Mouse (Mus musculus): ENCODE data around the gene Zc2hc1b. TPM values are rescaled to one million over a fixed set of nuclear protein-coding genes. Genes with fewer than 3 reads are reported as not detected.

Gene Zc2hc1b
- total and polyA plus RNA-seq, 3 experiments: not detected

DNA sequence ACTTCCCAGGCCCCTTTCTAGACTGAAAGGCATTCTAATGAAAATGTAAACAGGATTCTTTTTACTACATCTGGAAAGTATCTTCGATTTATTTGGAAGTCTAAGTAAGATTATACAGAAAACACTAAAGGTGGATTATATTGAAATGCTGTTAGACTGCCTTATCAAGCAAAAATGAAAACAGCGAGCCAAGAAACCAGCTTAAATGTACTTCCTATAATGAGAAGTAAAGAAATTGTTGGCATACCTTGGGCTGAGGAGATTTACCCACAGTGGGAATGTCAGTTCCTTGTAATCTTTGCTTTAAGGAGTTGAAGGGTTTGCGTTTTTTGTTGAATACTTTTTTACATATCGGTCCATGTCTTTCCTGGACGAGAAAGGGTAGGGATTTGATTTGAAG, 9.4 kb downstream of the Zc2hc1b start:
- no peak for DNase-seq (ENCODE audit: low spot score)
- H3K4me1 ChIP-seq (ENCODE audit: insufficient read depth, low read depth, low read length): peaks cover 5% of the 10 kb centered on the region; the same call in 1 of the 2 replicates
- ATAC-seq (ENCODE audit: extremely low read depth, insufficient number of reproducible peaks, low FRiP score, poor library complexity, severe bottlenecking): no peak
- TF ChIP-seq TAL1 (conservative IDR thresholded peaks at IDR 0.05; ENCODE audit: low read depth, low read length) (no peak), CTCF (IDR thresholded peaks at IDR 0.05; ENCODE audit: low read depth, low read length) (no peak), POLR2AphosphoS5 (IDR thresholded peaks at IDR 0.05; ENCODE audit: insufficient replicate concordance, low read depth, low read length) (no peak), GATA2 (IDR thresholded peaks at IDR 0.05; ENCODE audit: borderline replicate concordance, low read depth, low read length) (no peak), GATA1 (IDR thresholded peaks at IDR 0.05; ENCODE audit: borderline replicate concordance, low read length) (no peak)
- no peak overlapping the region for H3K4me3 ChIP-seq (ENCODE audit: low read depth, low read length)
- H3K36me3 ChIP-seq (replicated peaks): no peaks in the 10 kb centered on the region
- no peaks in the 10 kb centered on the region for H3K9me3 ChIP-seq (replicated peaks)
- peaks cover 23% of the 10 kb centered on the region for H3K27me3 ChIP-seq (ENCODE audit: insufficient read depth, low read length)

GRCm38 (mm10) chr10:13162031-13162430, 15.8 kb downstream of the Zc2hc1b start:
- no peaks in the 10 kb centered on the region for H3K36me3 ChIP-seq (replicated peaks)
- no peaks in the 10 kb centered on the region for H3K9me3 ChIP-seq (replicated peaks)
- H3K4me3 ChIP-seq (ENCODE audit: low read depth, low read length): no peak overlapping the region
- no peak for DNase-seq (ENCODE audit: low spot score)
- TF ChIP-seq TAL1 (conservative IDR thresholded peaks at IDR 0.05; ENCODE audit: low read depth, low read length): no peak
- TF ChIP-seq CTCF (IDR thresholded peaks at IDR 0.05; ENCODE audit: low read depth, low read length): no peak
- TF ChIP-seq POLR2AphosphoS5 (IDR thresholded peaks at IDR 0.05; ENCODE audit: insufficient replicate concordance, low read depth, low read length): no peak
- TF ChIP-seq GATA1 (IDR thresholded peaks at IDR 0.05; ENCODE audit: borderline replicate concordance, low read length): no peak
- no peak for TF ChIP-seq GATA2 (IDR thresholded peaks at IDR 0.05; ENCODE audit: borderline replicate concordance, low read depth, low read length)
- ATAC-seq (ENCODE audit: extremely low read depth, insufficient number of reproducible peaks, low FRiP score, poor library complexity, severe bottlenecking): no peak
- peaks cover 5% of the 10 kb centered on the region; the same call in 1 of the 2 replicates for H3K27me3 ChIP-seq (ENCODE audit: insufficient read depth, low read length)
- H3K4me1 ChIP-seq (ENCODE audit: insufficient read depth, low read depth, low read length): no peaks in the 10 kb centered on the region

DNA sequence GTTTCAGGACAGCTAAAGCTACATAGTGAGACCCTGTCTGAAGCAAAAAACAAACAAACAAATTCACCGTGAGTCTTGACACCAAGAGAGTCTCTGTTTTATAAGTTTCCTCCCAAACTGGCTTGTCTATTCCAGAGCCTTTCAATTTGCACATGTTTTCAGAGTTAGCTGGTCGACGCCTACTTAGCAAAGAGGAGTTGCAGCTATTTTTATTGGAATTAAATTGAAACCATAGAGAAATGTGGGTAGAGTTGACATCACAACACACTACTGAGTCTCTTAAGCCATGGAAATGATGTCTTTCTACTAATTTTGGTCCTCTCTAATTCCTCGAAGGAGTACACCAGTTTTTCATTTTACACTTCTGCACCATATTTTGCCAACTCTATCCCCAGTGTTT, 16.9 kb downstream of the Zc2hc1b start:
- ATAC-seq (ENCODE audit: extremely low read depth, insufficient number of reproducible peaks, low FRiP score, poor library complexity, severe bottlenecking) (no peak), DNase-seq (ENCODE audit: low spot score) (no peak)
- no peaks in the 10 kb centered on the region for H3K36me3 ChIP-seq (replicated peaks)
- H3K4me3 ChIP-seq (ENCODE audit: low read depth, low read length): no peak overlapping the region
- no peaks in the 10 kb centered on the region for H3K9me3 ChIP-seq (replicated peaks)
- peaks cover 9% of the 10 kb centered on the region for H3K27me3 ChIP-seq (ENCODE audit: insufficient read depth, low read length)
- no peaks in the 10 kb centered on the region for H3K4me1 ChIP-seq (ENCODE audit: insufficient read depth, low read depth, low read length)
- TF ChIP-seq TAL1 (conservative IDR thresholded peaks at IDR 0.05; ENCODE audit: low read depth, low read length) (no peak), POLR2AphosphoS5 (IDR thresholded peaks at IDR 0.05; ENCODE audit: insufficient replicate concordance, low read depth, low read length) (no peak), GATA2 (IDR thresholded peaks at IDR 0.05; ENCODE audit: borderline replicate concordance, low read depth, low read length) (no peak), GATA1 (IDR thresholded peaks at IDR 0.05; ENCODE audit: borderline replicate concordance, low read length) (no peak), CTCF (IDR thresholded peaks at IDR 0.05; ENCODE audit: low read depth, low read length) (no peak)

DNA sequence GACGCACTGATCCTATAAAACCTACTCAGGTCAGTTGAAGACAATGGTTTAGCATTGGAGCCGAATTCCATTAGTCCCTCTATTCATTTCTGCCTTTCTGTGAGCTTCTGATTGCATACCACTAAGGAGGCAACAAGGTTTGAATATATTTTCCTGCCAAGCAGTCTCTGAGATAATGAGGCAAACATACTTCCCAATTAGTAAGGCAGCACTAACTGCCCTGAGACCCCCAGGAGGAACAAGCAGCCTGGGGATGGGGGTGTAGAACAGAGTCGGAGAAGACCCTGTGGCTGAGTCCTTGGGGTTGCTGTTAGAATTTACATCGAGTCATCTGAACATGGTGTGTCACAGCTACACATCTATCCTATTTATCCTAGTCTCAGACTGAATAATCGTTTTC, 22.4 kb downstream of the Zc2hc1b start:
- Histone ChIP-seq H3K4me3 (ENCODE audit: low read depth, low read length) (no peak overlapping the region), H3K36me3 (replicated peaks) (no peaks in the 10 kb centered on the region), H3K4me1 (ENCODE audit: insufficient read depth, low read depth, low read length) (no peaks in the 10 kb centered on the region), H3K9me3 (replicated peaks) (no peaks in the 10 kb centered on the region), H3K27me3 (ENCODE audit: insufficient read depth, low read length) (peaks cover 24% of the 10 kb centered on the region)
- ATAC-seq (ENCODE audit: extremely low read depth, insufficient number of reproducible peaks, low FRiP score, poor library complexity, severe bottlenecking) (no peak), DNase-seq (ENCODE audit: low spot score) (no peak)
- TF ChIP-seq GATA2 (IDR thresholded peaks at IDR 0.05; ENCODE audit: borderline replicate concordance, low read depth, low read length) (no peak), POLR2AphosphoS5 (IDR thresholded peaks at IDR 0.05; ENCODE audit: insufficient replicate concordance, low read depth, low read length) (no peak), TAL1 (conservative IDR thresholded peaks at IDR 0.05; ENCODE audit: low read depth, low read length) (no peak), GATA1 (IDR thresholded peaks at IDR 0.05; ENCODE audit: borderline replicate concordance, low read length) (no peak), CTCF (IDR thresholded peaks at IDR 0.05; ENCODE audit: low read depth, low read length) (no peak)

GRCm38 (mm10) chr10:13152811-13153364, 24.9 kb downstream of the Zc2hc1b start:
- DNase-seq (ENCODE audit: low spot score): no peak
- no peak for ATAC-seq (ENCODE audit: extremely low read depth, insufficient number of reproducible peaks, low FRiP score, poor library complexity, severe bottlenecking)
- no peaks in the 10 kb centered on the region for H3K9me3 ChIP-seq (replicated peaks)
- no peaks in the 10 kb centered on the region for H3K4me1 ChIP-seq (ENCODE audit: insufficient read depth, low read depth, low read length)
- no peaks in the 10 kb centered on the region for H3K36me3 ChIP-seq (replicated peaks)
- no peak overlapping the region for H3K4me3 ChIP-seq (ENCODE audit: low read depth, low read length)
- peaks cover 26% of the 10 kb centered on the region for H3K27me3 ChIP-seq (ENCODE audit: insufficient read depth, low read length)
- TF ChIP-seq TAL1 (conservative IDR thresholded peaks at IDR 0.05; ENCODE audit: low read depth, low read length): no peak

DNA sequence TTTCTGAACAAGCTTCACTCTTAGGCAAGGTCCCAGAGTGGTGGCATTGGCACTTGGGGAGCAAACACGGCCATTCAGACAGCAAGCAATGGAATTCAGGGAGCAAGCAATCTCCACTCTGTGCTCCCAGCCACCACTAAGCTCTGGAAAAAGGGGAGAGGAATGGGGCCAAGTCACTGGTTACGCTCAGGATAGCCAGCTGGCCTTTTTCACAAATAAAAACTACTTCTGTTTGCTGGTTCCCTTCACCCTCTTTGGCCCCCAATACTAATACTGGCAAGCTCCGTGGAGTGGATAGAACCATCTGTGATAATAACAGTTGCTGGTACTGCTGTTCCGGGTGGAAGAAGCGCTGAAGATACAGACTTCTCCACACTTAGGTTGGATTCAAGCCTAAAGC, 26.5 kb downstream of the Zc2hc1b start:
- ATAC-seq (ENCODE audit: extremely low read depth, insufficient number of reproducible peaks, low FRiP score, poor library complexity, severe bottlenecking) (no peak), DNase-seq (ENCODE audit: low spot score) (no peak)
- TF ChIP-seq GATA1 (IDR thresholded peaks at IDR 0.05; ENCODE audit: borderline replicate concordance, low read length) (no peak), POLR2AphosphoS5 (IDR thresholded peaks at IDR 0.05; ENCODE audit: insufficient replicate concordance, low read depth, low read length) (no peak)
- H3K4me1 ChIP-seq (ENCODE audit: insufficient read depth, low read depth, low read length): no peaks in the 10 kb centered on the region
- no peak overlapping the region for H3K4me3 ChIP-seq (ENCODE audit: low read depth, low read length)
- no peaks in the 10 kb centered on the region for H3K9me3 ChIP-seq (replicated peaks)
- H3K36me3 ChIP-seq (replicated peaks): no peaks in the 10 kb centered on the region
- H3K27me3 ChIP-seq (ENCODE audit: insufficient read depth, low read length): peaks cover 22% of the 10 kb centered on the region

DNA sequence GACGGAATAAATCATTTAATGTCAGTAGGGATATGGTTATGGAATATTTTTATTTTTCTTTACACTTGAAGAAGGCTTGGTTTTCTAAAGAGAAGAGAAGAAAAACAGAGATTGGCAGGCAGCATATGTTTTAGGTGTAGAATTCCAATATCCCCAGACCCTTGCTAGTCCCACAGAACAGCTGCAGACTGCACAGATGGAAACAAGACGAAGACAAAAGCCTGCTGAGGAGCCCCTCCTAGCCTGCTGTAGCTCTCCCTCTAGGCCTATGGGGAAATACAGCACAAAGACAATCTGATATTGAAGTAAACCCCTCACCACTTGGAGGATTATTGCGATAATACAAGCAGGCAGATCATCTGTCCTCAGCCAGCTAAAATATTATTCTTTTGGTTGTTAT, 27.4 kb downstream of the Zc2hc1b start:
- ATAC-seq (ENCODE audit: extremely low read depth, insufficient number of reproducible peaks, low FRiP score, poor library complexity, severe bottlenecking): no peak
- no peak for TF ChIP-seq CTCF (IDR thresholded peaks at IDR 0.05; ENCODE audit: low read depth, low read length)
- Histone ChIP-seq H3K36me3 (replicated peaks) (no peaks in the 10 kb centered on the region), H3K27me3 (ENCODE audit: insufficient read depth, low read length) (peaks cover 19% of the 10 kb centered on the region), H3K4me3 (ENCODE audit: low read depth, low read length) (no peak overlapping the region), H3K9me3 (replicated peaks) (no peaks in the 10 kb centered on the region), H3K4me1 (ENCODE audit: insufficient read depth, low read depth, low read length) (no peaks in the 10 kb centered on the region)
- no peak for DNase-seq (ENCODE audit: low spot score)

Measured in G1E (cell line).